Mouse (Mus musculus) bone marrow, adult 2 months (tissue): ENCODE results near the gene Gm10778.

ENCODE experiments used
- CTCF ChIP-seq: fragments of 200-500 bp; IDR thresholded peaks from 2 replicates; pipeline ENCODE4 v1.5.1; 2011; ENCODE audit warnings: low read length, control low read depth; ENCODE audit not compliant: control insufficient read depth, insufficient read depth
- POLR2A ChIP-seq: fragments of 200-500 bp; IDR thresholded peaks from 2 replicates; pipeline ENCODE4 v1.6.1; 2011; ENCODE audit warnings: low read depth, mild to moderate bottlenecking, control low read depth, low read length, borderline replicate concordance; ENCODE audit not compliant: control insufficient read depth

DNA sequence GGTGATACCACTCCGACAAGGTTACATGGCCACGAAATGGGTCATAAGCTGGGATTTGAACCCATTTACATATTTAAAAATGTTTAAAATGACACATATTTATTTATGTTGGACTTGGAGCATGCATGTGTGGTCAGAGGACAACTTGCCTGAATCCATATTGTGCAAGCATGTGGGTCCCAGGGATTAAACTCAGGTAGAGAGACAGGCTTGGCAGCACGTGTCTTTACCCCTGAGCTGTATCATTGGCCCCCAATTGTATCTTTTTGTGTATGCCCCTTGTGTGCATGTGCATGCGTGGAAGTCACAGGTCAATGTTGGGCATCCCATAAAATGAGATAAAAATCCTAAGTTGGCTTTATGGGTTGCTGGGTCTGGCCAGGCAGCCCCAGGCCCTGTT lies 3.5 kb upstream of the Gm10778 start:
- TF ChIP-seq POLR2A (no peak), CTCF (no peak)
